Mouse (Mus musculus): ENCODE data around the gene Dysf.
A peak's percentile ranks its signal among the peaks of the same experiment; 100 is the strongest.
"Not testable (repeated sequence)": the region's sequence is repeated elsewhere in the genome, so short reads cannot be mapped to it uniquely, and the experiment has no call there.

- peak in 1 of 2 experiments; percentile 71; a peak in 2 of 4 replicates for TF ChIP-seq CTCF (conservative IDR thresholded peaks at IDR 0.05 in 1 of 2, IDR thresholded peaks at IDR 0.05 in 1 of 2; ENCODE audit: low read depth in 2 of 2, low read length in 2 of 2)
- TF ChIP-seq GABPA (IDR thresholded peaks at IDR 0.05; ENCODE audit: insufficient replicate concordance, low read depth, low read length); POLR2A (IDR thresholded peaks at IDR 0.05; ENCODE audit: low read depth, low read length); HCFC1 (IDR thresholded peaks at IDR 0.05; ENCODE audit: low read depth, low read length); SIN3A (IDR thresholded peaks at IDR 0.05; ENCODE audit: low read length); UBTF (IDR thresholded peaks at IDR 0.05; ENCODE audit: low read depth, low read length); USF1 (IDR thresholded peaks at IDR 0.05; ENCODE audit: low read depth, low read length): not testable (repeated sequence)
Observed at GRCm38 (mm10) chr6:84014961-84015683, 6.7 kb downstream of the Dysf start.
